Mouse (Mus musculus): Measurements from ENCODE around the gene Irf2bp2. TPM values are rescaled to one million over a fixed set of nuclear protein-coding genes. Genes with fewer than 3 reads are reported as not detected.

Gene Irf2bp2
- polyA plus RNA-seq, 1 experiment from 2014 or later = 9.3 TPM

GRCm38 (mm10) chr8:126583018-126583417 is 10.8 kb downstream of the Irf2bp2 start:
- H3K4me2 ChIP-seq = peak overlapping the region; percentile 99; the same call in 1 of the 2 replicates
- no peak overlapping the region for H3K4me3 ChIP-seq (ENCODE audit: low read depth, low read length)
- H3K9me3 ChIP-seq (ENCODE audit: low read depth, low read length) = no peaks in the 10 kb centered on the region
- peaks cover 26% of the 10 kb centered on the region for H3K36me3 ChIP-seq (ENCODE audit: insufficient read depth)
- no peaks in the 10 kb centered on the region for H3K27me3 ChIP-seq (ENCODE audit: insufficient read depth, low read length)
- H3K27ac ChIP-seq (ENCODE audit: low read depth) = peak overlapping the region; percentile 99
- DNase-seq = peak; percentile 30
- ATAC-seq (ENCODE audit: insufficient read depth) = no peak
- WGBS = 39% methylated on average over 2 of the region's 2 CpGs
- no peak for TF ChIP-seq CTCF (IDR thresholded peaks at IDR 0.05; ENCODE audit: low read depth)
- no peak overlapping the region for H3K9ac ChIP-seq
- H3K4me1 ChIP-seq (ENCODE audit: insufficient read depth) = peaks cover 37% of the 10 kb centered on the region

GRCm38 (mm10) chr8:126582509-126582908 is 11.3 kb downstream of the Irf2bp2 start:
- no peak overlapping the region for H3K9ac ChIP-seq
- peak; percentile 76 for DNase-seq
- no peak overlapping the region for H3K4me3 ChIP-seq (ENCODE audit: low read depth, low read length)
- no peaks in the 10 kb centered on the region for H3K27me3 ChIP-seq (ENCODE audit: insufficient read depth, low read length)
- 41% methylated on average over 6 of the region's 6 CpGs for WGBS
- no peak for ATAC-seq (ENCODE audit: insufficient read depth)
- peak; percentile 74 for TF ChIP-seq CTCF (IDR thresholded peaks at IDR 0.05; ENCODE audit: low read depth)
- peaks cover 32% of the 10 kb centered on the region for H3K4me1 ChIP-seq (ENCODE audit: insufficient read depth)
- H3K36me3 ChIP-seq (ENCODE audit: insufficient read depth) = peaks cover 21% of the 10 kb centered on the region
- H3K4me2 ChIP-seq = no peak overlapping the region
- H3K9me3 ChIP-seq (ENCODE audit: low read depth, low read length) = no peaks in the 10 kb centered on the region
- H3K27ac ChIP-seq (ENCODE audit: low read depth) = peak overlapping the region; percentile 99; the same call in 1 of the 2 replicates

GRCm38 (mm10) chr8:126581662-126582061 is 12.1 kb downstream of the Irf2bp2 start:
- ATAC-seq (ENCODE audit: insufficient read depth) = no peak
- Histone ChIP-seq H3K4me2 (no peak overlapping the region), H3K9ac (no peak overlapping the region), H3K9me3 (ENCODE audit: low read depth, low read length) (no peaks in the 10 kb centered on the region), H3K4me1 (ENCODE audit: insufficient read depth) (peaks cover 25% of the 10 kb centered on the region), H3K27ac (ENCODE audit: low read depth) (no peak overlapping the region), H3K27me3 (ENCODE audit: insufficient read depth, low read length) (no peaks in the 10 kb centered on the region), H3K36me3 (ENCODE audit: insufficient read depth) (peaks cover 14% of the 10 kb centered on the region), H3K4me3 (ENCODE audit: low read depth, low read length) (no peak overlapping the region)
- TF ChIP-seq CTCF (IDR thresholded peaks at IDR 0.05; ENCODE audit: low read depth) = no peak
- DNase-seq = no peak
- WGBS = 92% methylated on average over 6 of the region's 6 CpGs

GRCm38 (mm10) chr8:126580826-126581225 is 13.0 kb downstream of the Irf2bp2 start:
- TF ChIP-seq CTCF (IDR thresholded peaks at IDR 0.05; ENCODE audit: low read depth) = no peak
- H3K4me3 ChIP-seq (ENCODE audit: low read depth, low read length) = no peak overlapping the region
- DNase-seq (no peak), ATAC-seq (ENCODE audit: insufficient read depth) (no peak)
- no peaks in the 10 kb centered on the region for H3K27me3 ChIP-seq (ENCODE audit: insufficient read depth, low read length)
- no peak overlapping the region for H3K4me2 ChIP-seq
- 95% methylated on average over 4 of the region's 4 CpGs for WGBS
- peaks cover 20% of the 10 kb centered on the region for H3K4me1 ChIP-seq (ENCODE audit: insufficient read depth)
- no peak overlapping the region for H3K27ac ChIP-seq (ENCODE audit: low read depth)
- H3K9me3 ChIP-seq (ENCODE audit: low read depth, low read length) = no peaks in the 10 kb centered on the region
- no peak overlapping the region for H3K9ac ChIP-seq
- peaks cover 6% of the 10 kb centered on the region for H3K36me3 ChIP-seq (ENCODE audit: insufficient read depth)

- 100% methylated on average over 1 of the region's 1 CpGs for WGBS
- H3K4me3 ChIP-seq (ENCODE audit: low read depth, low read length) = no peak overlapping the region
- DNase-seq = no peak
- no peak overlapping the region for H3K9ac ChIP-seq
- H3K27ac ChIP-seq (ENCODE audit: low read depth) = no peak overlapping the region
- H3K9me3 ChIP-seq (ENCODE audit: low read depth, low read length) = no peaks in the 10 kb centered on the region
- H3K27me3 ChIP-seq (ENCODE audit: insufficient read depth, low read length) = no peaks in the 10 kb centered on the region
- 0 out of 2 replicates have a peak, but pooled peaks have one; percentile 1 for TF ChIP-seq CTCF (IDR thresholded peaks at IDR 0.05; ENCODE audit: low read depth)
- peaks cover 13% of the 10 kb centered on the region for H3K4me1 ChIP-seq (ENCODE audit: insufficient read depth)
- H3K4me2 ChIP-seq = no peak overlapping the region
- no peaks in the 10 kb centered on the region for H3K36me3 ChIP-seq (ENCODE audit: insufficient read depth)
- no peak for ATAC-seq (ENCODE audit: insufficient read depth)
These were observed 13.7 kb downstream of the Irf2bp2 start for GRCm38 (mm10) chr8:126580086-126580485.

GRCm38 (mm10) chr8:126578641-126579040 is 15.1 kb downstream of the Irf2bp2 start:
- Histone ChIP-seq H3K4me2 (no peak overlapping the region), H3K9ac (no peak overlapping the region), H3K36me3 (ENCODE audit: insufficient read depth) (no peaks in the 10 kb centered on the region), H3K9me3 (ENCODE audit: low read depth, low read length) (no peaks in the 10 kb centered on the region), H3K4me3 (ENCODE audit: low read depth, low read length) (no peak overlapping the region), H3K27me3 (ENCODE audit: insufficient read depth, low read length) (no peaks in the 10 kb centered on the region), H3K27ac (ENCODE audit: low read depth) (no peak overlapping the region), H3K4me1 (ENCODE audit: insufficient read depth) (0 out of 2 replicates have a peak, but pooled peaks cover 2% of the 10 kb centered on the region)
- no peak for ATAC-seq (ENCODE audit: insufficient read depth)
- no peak for TF ChIP-seq CTCF (IDR thresholded peaks at IDR 0.05; ENCODE audit: low read depth)
- 84% methylated on average over 3 of the region's 3 CpGs for WGBS
- no peak for DNase-seq

- Histone ChIP-seq H3K27ac (ENCODE audit: low read depth) (no peak overlapping the region), H3K27me3 (ENCODE audit: insufficient read depth, low read length) (no peaks in the 10 kb centered on the region), H3K4me3 (ENCODE audit: low read depth, low read length) (no peak overlapping the region), H3K4me1 (ENCODE audit: insufficient read depth) (no peaks in the 10 kb centered on the region), H3K9ac (no peak overlapping the region), H3K4me2 (no peak overlapping the region), H3K36me3 (ENCODE audit: insufficient read depth) (no peaks in the 10 kb centered on the region), H3K9me3 (ENCODE audit: low read depth, low read length) (no peaks in the 10 kb centered on the region)
- no peak for DNase-seq
- 80% methylated on average over 8 of the region's 8 CpGs for WGBS
- no peak for TF ChIP-seq CTCF (IDR thresholded peaks at IDR 0.05; ENCODE audit: low read depth)
- ATAC-seq (ENCODE audit: insufficient read depth) = no peak
These were observed 16.9 kb downstream of the Irf2bp2 start for GRCm38 (mm10) chr8:126576919-126577318.

GRCm38 (mm10) chr8:126576086-126576485 is 17.7 kb downstream of the Irf2bp2 start:
- Histone ChIP-seq H3K36me3 (ENCODE audit: insufficient read depth) (no peaks in the 10 kb centered on the region), H3K9me3 (ENCODE audit: low read depth, low read length) (no peaks in the 10 kb centered on the region), H3K4me1 (ENCODE audit: insufficient read depth) (no peaks in the 10 kb centered on the region), H3K4me2 (no peak overlapping the region), H3K4me3 (ENCODE audit: low read depth, low read length) (no peak overlapping the region), H3K27ac (ENCODE audit: low read depth) (no peak overlapping the region), H3K9ac (no peak overlapping the region), H3K27me3 (ENCODE audit: insufficient read depth, low read length) (no peaks in the 10 kb centered on the region)
- TF ChIP-seq CTCF (IDR thresholded peaks at IDR 0.05; ENCODE audit: low read depth) = no peak
- DNase-seq (no peak), ATAC-seq (ENCODE audit: insufficient read depth) (no peak)
